Mouse (Mus musculus): ENCODE measurements around the gene Eddm3b. TPM values are rescaled to one million over a fixed set of nuclear protein-coding genes. Genes with fewer than 3 reads are reported as not detected.

The Eddm3b gene
- polyA plus RNA-seq, 1 experiment from 2014 or later, result 0.17 TPM

DNA sequence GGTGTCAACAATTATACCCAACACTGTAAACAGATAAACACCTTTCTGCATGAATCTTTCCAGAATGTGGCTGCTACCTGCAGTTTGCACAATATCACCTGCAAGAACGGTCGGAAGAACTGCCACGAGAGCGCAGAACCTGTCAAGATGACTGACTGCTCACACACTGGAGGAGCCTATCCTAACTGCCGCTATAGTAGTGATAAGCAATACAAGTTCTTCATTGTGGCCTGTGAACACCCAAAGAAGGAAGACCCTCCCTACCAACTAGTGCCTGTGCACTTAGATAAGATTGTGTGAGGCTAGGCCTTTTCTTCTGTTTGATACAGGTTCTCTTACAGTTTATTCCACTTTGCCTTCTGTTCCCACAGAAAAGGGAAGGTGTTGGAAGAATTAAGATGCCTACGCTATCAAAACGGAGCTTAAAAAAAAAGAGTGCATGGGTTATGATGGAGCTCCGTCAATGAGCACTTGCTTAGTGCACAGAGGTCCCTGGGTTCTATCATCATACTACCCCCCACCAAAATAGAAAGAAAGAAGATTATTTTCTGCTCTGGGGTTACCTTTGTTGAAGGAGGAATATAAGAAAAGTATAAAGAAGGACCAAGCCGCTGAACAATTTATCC, 16.2 kb downstream of the Eddm3b start:
- WGBS, result 93% methylated on average over 9 of the region's 9 CpGs
- no peak for DNase-seq (ENCODE audit: low spot score)
- Histone ChIP-seq H3K9me3 (no peaks in the 10 kb centered on the region), H3K27ac (replicated peaks) (no peak overlapping the region), H3K4me1 (0 out of 2 replicates have a peak, but pooled peaks cover 4% of the 10 kb centered on the region), H3K27me3 (replicated peaks; ENCODE audit: low read depth, poor library complexity, severe bottlenecking) (no peaks in the 10 kb centered on the region), H3K4me3 (no peak overlapping the region), H3K36me3 (replicated peaks) (no peaks in the 10 kb centered on the region)

DNA sequence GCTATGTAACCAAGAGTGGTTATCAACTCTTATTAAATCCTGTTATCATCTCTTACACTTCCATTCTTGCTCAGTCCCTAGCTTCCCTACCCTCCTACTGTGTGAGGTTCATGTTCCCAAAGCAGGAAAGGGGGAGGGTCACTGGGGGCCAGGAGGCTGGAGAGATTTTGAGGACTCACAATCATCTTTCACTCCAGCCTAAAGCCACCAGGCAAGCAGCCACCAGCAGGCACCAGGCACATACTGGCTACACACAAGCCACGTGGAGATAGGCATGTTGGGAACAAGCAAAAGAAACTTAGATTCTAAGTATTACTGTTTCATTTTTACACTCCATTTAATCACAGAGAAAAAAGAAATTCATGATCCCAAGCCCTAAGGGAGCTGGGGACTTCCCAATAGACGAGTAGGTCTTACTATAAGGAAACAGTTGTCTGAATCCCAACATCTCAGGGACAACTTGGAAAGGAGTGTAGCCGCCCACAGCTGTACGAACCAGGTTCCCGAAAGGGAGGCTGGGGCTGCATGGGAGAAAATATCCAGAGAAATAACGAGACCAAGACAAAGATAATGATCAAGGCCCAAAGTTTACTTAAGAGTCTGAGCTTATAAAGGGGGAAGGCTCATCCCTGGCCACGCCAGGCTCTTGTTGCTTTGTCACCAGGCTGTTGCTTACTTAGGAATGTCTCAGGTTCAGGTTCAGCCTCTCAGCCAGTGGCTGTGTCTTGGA, 17.0 kb downstream of the Eddm3b start:
- no peak for DNase-seq (ENCODE audit: low spot score)
- Histone ChIP-seq H3K27me3 (replicated peaks; ENCODE audit: low read depth, poor library complexity, severe bottlenecking) (no peaks in the 10 kb centered on the region), H3K36me3 (replicated peaks) (no peaks in the 10 kb centered on the region), H3K4me3 (no peak overlapping the region), H3K27ac (replicated peaks) (no peak overlapping the region), H3K9me3 (no peaks in the 10 kb centered on the region), H3K4me1 (0 out of 2 replicates have a peak, but pooled peaks cover 4% of the 10 kb centered on the region)
- WGBS, result 79% methylated on average over 7 of the region's 7 CpGs

DNA sequence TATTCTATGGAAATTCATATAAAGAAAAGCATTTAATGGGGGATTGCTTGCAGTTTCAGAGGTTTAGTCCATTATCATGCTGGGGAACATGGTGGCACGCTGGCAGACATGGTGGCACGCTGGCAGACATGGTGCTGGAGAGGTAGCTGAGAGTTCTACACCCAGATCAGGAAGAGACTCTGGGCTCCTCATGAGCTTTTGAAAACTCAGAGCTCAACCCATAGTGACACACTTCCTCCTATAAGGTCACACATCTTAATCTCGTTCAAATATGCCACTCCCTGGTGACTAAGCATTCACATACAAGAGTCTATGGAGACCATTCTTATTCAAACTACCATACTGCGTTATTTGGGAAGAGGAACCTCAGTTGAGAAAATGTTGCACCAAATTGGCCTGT, 18.1 kb downstream of the Eddm3b start:
- Histone ChIP-seq H3K36me3 (replicated peaks) (no peaks in the 10 kb centered on the region), H3K27me3 (replicated peaks; ENCODE audit: low read depth, poor library complexity, severe bottlenecking) (no peaks in the 10 kb centered on the region), H3K9me3 (no peaks in the 10 kb centered on the region), H3K4me1 (0 out of 2 replicates have a peak, but pooled peaks cover 4% of the 10 kb centered on the region), H3K27ac (replicated peaks) (no peak overlapping the region), H3K4me3 (no peak overlapping the region)
- WGBS, result 90% methylated on average over 4 of the region's 4 CpGs
- no peak for DNase-seq (ENCODE audit: low spot score)

DNA sequence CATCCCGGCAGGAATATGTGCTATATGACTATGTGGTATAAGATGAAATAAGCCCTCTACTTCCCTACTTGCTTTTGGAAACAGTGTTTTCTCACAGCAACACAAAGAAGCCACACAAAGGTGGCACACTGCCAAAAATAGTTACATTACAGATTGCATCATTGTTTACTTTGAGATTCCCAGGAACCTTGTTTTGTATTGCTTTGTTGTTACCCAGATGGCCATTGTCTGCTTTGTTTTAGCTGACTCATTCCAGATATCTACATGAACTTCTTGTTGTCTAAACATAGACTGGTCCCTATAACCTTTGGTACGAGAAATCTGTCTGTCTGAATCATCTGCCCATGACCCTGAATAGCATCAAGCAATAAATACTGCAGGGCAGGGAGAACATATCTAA, 26.1 kb downstream of the Eddm3b start:
- Histone ChIP-seq H3K9me3 (no peaks in the 10 kb centered on the region), H3K4me1 (no peaks in the 10 kb centered on the region), H3K36me3 (replicated peaks) (no peaks in the 10 kb centered on the region), H3K27me3 (replicated peaks; ENCODE audit: low read depth, poor library complexity, severe bottlenecking) (no peaks in the 10 kb centered on the region), H3K27ac (replicated peaks) (no peak overlapping the region), H3K4me3 (no peak overlapping the region)
- DNase-seq (ENCODE audit: low spot score), result no peak
- 86% methylated on average over 2 of the region's 2 CpGs for WGBS

DNA sequence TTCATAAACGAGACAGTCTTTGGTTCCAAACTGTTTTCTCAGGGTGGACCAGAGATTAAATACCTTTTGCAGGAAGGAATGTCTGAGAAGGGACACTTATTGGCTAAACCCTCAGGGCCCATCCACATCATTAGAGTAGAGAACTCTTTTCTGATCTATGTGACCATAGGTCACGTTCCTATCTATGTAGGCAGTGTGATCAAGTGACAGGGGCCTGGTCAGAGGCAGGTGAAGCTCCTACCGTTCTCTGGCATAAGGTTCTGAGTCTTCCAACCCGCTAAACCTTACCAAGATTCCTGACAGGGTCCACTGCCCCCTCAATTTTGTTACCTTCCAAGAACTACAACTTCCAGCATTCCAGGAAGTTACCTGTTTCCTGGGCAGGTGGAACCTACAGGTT, 27.9 kb downstream of the Eddm3b start:
- no peaks in the 10 kb centered on the region for H3K9me3 ChIP-seq
- WGBS, result 87% methylated on average over 4 of the region's 4 CpGs
- no peaks in the 10 kb centered on the region for H3K36me3 ChIP-seq (replicated peaks)
- peaks cover 3% of the 10 kb centered on the region; the same call in 1 of the 2 replicates for H3K4me1 ChIP-seq
- no peak overlapping the region for H3K4me3 ChIP-seq
- no peak overlapping the region for H3K27ac ChIP-seq (replicated peaks)
- DNase-seq (ENCODE audit: low spot score), result no peak
- H3K27me3 ChIP-seq (replicated peaks; ENCODE audit: low read depth, poor library complexity, severe bottlenecking), result no peaks in the 10 kb centered on the region

DNA sequence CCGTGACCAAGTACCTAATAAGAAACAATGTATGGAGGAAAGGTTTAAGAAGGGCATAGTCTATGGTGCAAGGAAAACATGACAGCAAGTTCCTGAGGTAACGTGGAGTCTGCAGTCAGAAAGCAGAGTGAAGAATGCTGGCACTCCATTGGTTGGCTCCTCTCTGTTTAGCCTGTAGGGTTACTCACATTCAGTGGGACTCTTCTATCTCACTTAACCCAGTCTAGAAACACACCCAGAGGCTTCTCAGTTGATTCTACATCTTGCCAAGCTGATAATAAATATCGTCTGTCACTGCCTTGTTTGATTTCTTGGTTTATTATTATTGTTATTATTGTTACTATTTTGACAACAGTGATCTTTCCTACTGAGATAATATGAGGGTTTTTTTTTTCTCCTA, 28.3 kb downstream of the Eddm3b start:
- Histone ChIP-seq H3K9me3 (no peaks in the 10 kb centered on the region), H3K27ac (replicated peaks) (no peak overlapping the region), H3K36me3 (replicated peaks) (no peaks in the 10 kb centered on the region), H3K4me1 (peaks cover 3% of the 10 kb centered on the region; the same call in 1 of the 2 replicates), H3K4me3 (no peak overlapping the region), H3K27me3 (replicated peaks; ENCODE audit: low read depth, poor library complexity, severe bottlenecking) (no peaks in the 10 kb centered on the region)
- 82% methylated on average over 3 of the region's 3 CpGs for WGBS
- DNase-seq (ENCODE audit: low spot score), result no peak

DNA sequence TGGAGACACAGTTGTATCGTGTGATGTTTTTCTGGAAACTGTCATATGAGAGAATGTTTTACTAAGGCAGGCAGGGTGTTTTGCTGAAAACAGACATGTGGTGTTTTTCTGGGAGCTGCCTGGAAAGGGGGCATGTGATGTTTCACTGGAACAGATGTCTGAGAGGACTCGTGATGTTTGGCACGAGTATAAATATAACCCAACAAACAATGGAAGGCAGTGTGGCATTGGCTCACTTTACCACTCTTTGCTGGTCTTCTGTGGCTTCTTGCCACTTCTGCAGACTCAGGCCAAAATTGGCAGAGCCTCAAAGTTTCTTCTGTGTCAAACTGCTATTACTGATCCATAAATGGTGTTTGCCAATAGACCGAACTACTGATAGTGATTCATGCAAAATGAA, 29.1 kb downstream of the Eddm3b start:
- Histone ChIP-seq H3K4me1 (peaks cover 3% of the 10 kb centered on the region; the same call in 1 of the 2 replicates), H3K36me3 (replicated peaks) (no peaks in the 10 kb centered on the region)
- whole genome bisulfite sequencing, result 89% methylated on average over 4 of the region's 4 CpGs

GRCm38 (mm10) chr14:51143937-51144336, 29.7 kb downstream of the Eddm3b start:
- no peaks in the 10 kb centered on the region for H3K36me3 ChIP-seq (replicated peaks)
- H3K4me1 ChIP-seq, result peaks cover 3% of the 10 kb centered on the region; the same call in 1 of the 2 replicates
- 87% methylated on average over 2 of the region's 2 CpGs for WGBS
- no peak overlapping the region for H3K27ac ChIP-seq (replicated peaks)
- H3K9me3 ChIP-seq, result no peaks in the 10 kb centered on the region
- H3K4me3 ChIP-seq, result no peak overlapping the region
- H3K27me3 ChIP-seq (replicated peaks; ENCODE audit: low read depth, poor library complexity, severe bottlenecking), result no peaks in the 10 kb centered on the region
- no peak for DNase-seq (ENCODE audit: low spot score)

More for the DNA sequence above, 29.1 kb downstream of the Eddm3b start:
- H3K27me3 ChIP-seq (replicated peaks; ENCODE audit: low read depth, poor library complexity, severe bottlenecking), result no peaks in the 10 kb centered on the region
- H3K4me3 ChIP-seq, result no peak overlapping the region
- no peaks in the 10 kb centered on the region for H3K9me3 ChIP-seq
- H3K27ac ChIP-seq (replicated peaks), result no peak overlapping the region
- no peak for DNase-seq (ENCODE audit: low spot score)

- 93% methylated on average over 4 of the region's 4 CpGs for WGBS
- no peak for DNase-seq (ENCODE audit: low spot score)
- Histone ChIP-seq H3K4me1 (peaks cover 3% of the 10 kb centered on the region; the same call in 1 of the 2 replicates), H3K4me3 (no peak overlapping the region), H3K36me3 (replicated peaks) (no peaks in the 10 kb centered on the region), H3K27me3 (replicated peaks; ENCODE audit: low read depth, poor library complexity, severe bottlenecking) (no peaks in the 10 kb centered on the region), H3K9me3 (no peaks in the 10 kb centered on the region), H3K27ac (replicated peaks) (no peak overlapping the region)
Observed at GRCm38 (mm10) chr14:51144451-51144850, 30.2 kb downstream of the Eddm3b start.

DNA sequence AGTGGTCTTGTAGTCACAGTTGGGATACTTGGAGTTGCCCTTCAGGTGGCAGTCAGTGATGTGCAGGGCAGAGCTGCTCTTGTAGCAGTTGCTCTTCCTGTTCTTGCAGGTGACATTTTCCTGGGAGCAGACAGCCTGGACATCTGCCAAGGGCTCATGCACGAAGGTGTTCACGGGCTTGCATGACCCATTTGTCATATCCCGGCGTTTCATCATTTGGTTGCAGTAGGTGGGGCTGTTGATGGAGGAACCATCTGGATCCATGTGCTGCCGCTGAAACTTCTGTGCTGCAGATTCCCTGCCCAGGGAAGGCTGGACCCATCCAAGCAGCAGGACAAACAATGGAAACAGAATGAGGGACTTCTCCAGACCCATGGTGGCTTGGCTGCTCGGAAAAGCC, 31.3 kb downstream of the Eddm3b start:
- peaks cover 3% of the 10 kb centered on the region; the same call in 1 of the 2 replicates for H3K4me1 ChIP-seq
- 91% methylated on average over 6 of the region's 6 CpGs for WGBS
- H3K27ac ChIP-seq (replicated peaks), result no peak overlapping the region
- H3K36me3 ChIP-seq (replicated peaks), result no peaks in the 10 kb centered on the region
- H3K9me3 ChIP-seq, result no peaks in the 10 kb centered on the region
- H3K4me3 ChIP-seq, result no peak overlapping the region
- DNase-seq (ENCODE audit: low spot score), result no peak
- no peaks in the 10 kb centered on the region for H3K27me3 ChIP-seq (replicated peaks; ENCODE audit: low read depth, poor library complexity, severe bottlenecking)

DNA sequence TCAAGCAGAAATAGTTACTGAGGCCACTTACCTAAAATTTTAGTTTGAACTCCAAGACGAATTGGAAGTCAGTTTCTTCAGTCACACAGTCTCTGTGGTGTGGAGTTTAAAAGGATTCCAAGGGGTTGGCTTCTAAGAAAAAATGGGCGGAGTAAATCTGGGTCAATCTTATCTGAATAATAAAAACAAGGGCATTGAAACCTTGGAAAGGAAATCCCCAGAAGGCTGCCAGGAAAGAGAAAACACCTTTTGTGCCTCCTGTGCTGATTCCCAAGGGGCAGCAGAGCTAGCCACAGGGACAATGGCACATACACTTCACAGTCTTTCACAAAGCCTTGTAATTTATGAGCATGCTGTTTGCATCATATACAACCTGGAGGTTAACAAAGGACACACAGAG, 32.5 kb downstream of the Eddm3b start, which contains the start of gene Rnase1:
Gene Rnase1 (minus strand): TSS at position 101 of the 400 bp plus-strand sequence.
- Histone ChIP-seq H3K36me3 (replicated peaks) (no peaks in the 10 kb centered on the region), H3K27me3 (replicated peaks; ENCODE audit: low read depth, poor library complexity, severe bottlenecking) (no peaks in the 10 kb centered on the region), H3K4me3 (no peak within 1 kb of the TSS), H3K27ac (replicated peaks) (no peak within 1 kb of the TSS), H3K9me3 (no peaks in the 10 kb centered on the region), H3K4me1 (peaks cover 3% of the 10 kb centered on the region; the same call in 1 of the 2 replicates)
- DNase-seq (ENCODE audit: low spot score), result no peak
- WGBS, result 54% methylated on average over 2 of the region's 2 CpGs

DNA sequence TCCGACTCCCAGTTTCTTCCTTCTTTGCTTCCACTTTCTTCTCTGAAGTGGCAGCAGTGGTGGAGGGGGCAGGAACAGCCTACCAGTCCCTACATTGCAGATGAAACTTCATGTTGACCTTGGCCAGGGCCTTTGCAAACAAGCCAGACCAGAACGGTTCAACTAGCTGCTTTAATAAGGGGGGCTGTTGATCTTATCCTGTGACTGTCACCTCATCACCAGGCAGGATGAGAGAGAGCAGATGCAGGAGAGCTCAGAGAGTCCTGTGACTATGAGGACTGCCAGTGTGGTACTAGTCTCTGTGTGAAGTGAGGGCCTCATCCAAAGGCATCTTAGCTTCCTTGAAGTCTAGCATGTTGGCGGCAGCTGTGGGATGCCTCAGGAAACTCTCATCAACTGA, 33.8 kb downstream of the Eddm3b start:
- H3K9me3 ChIP-seq, result no peaks in the 10 kb centered on the region
- H3K4me1 ChIP-seq, result peaks cover 3% of the 10 kb centered on the region; the same call in 1 of the 2 replicates
- no peak overlapping the region for H3K27ac ChIP-seq (replicated peaks)
- DNase-seq (ENCODE audit: low spot score), result no peak
- 78% methylated on average over 3 of the region's 3 CpGs for WGBS
- no peaks in the 10 kb centered on the region for H3K27me3 ChIP-seq (replicated peaks; ENCODE audit: low read depth, poor library complexity, severe bottlenecking)
- H3K4me3 ChIP-seq, result no peak overlapping the region
- no peaks in the 10 kb centered on the region for H3K36me3 ChIP-seq (replicated peaks)

- WGBS, result 56% methylated on average over 5 of the region's 5 CpGs
- peaks cover 3% of the 10 kb centered on the region; the same call in 1 of the 2 replicates for H3K4me1 ChIP-seq
- H3K27ac ChIP-seq (replicated peaks), result no peak overlapping the region
- H3K27me3 ChIP-seq (replicated peaks; ENCODE audit: low read depth, poor library complexity, severe bottlenecking), result no peaks in the 10 kb centered on the region
- no peaks in the 10 kb centered on the region for H3K9me3 ChIP-seq
- no peaks in the 10 kb centered on the region for H3K36me3 ChIP-seq (replicated peaks)
- no peak for DNase-seq (ENCODE audit: low spot score)
- no peak overlapping the region for H3K4me3 ChIP-seq
Observed at GRCm38 (mm10) chr14:51149164-51149563, 34.9 kb downstream of the Eddm3b start.

All from embryonic facial prominence, embryonic 10.5 days (tissue).